Mouse (Mus musculus) embryonic facial prominence, embryonic 14.5 days (tissue): ENCODE results near the gene Lrrc74a. TPM values are rescaled to one million over a fixed set of nuclear protein-coding genes. Genes with fewer than 3 reads are reported as not detected.

Experiments used
- ATAC-seq: fragments of 200-750 bp; cut with Nextera tagmentation; 2 replicates; pipeline ENCODE4 v1.8.0; 2017; ENCODE audit warnings: low read depth, moderate number of reproducible peaks, moderate TSS enrichment
- DNase-seq: peaks from one replicate; pipeline ENCODE4 v3.0.0-alpha.2; 2015; ENCODE audit warnings: low spot score
- H3K27ac ChIP-seq: fragments of 300-500 bp; sonication (generic); replicated peaks from 2 replicates; pipeline ENCODE4 v1.5.1; 2014; ENCODE audit warnings: low read depth, mild to moderate bottlenecking, low read length, moderate library complexity
- H3K27me3 ChIP-seq: fragments of 300-500 bp; sonication (generic); replicated peaks from 2 replicates; pipeline ENCODE4 v1.6.1; 2014; ENCODE audit warnings: low read length; ENCODE audit not compliant: control insufficient read depth, insufficient read depth
- H3K36me3 ChIP-seq: fragments of 300-500 bp; sonication (generic); 2 replicates; pipeline ENCODE4 v1.6.1; 2014; ENCODE audit warnings: low read length, mixed read lengths; ENCODE audit not compliant: control insufficient read depth, insufficient read depth
- H3K4me1 ChIP-seq: fragments of 300-500 bp; sonication (generic); 2 replicates; pipeline ENCODE4 v1.6.1; 2014; ENCODE audit warnings: antibody characterized with exemption, low read length; ENCODE audit not compliant: control insufficient read depth, insufficient read depth
- H3K4me2 ChIP-seq: fragments of 300-500 bp; sonication (generic); 2 replicates; pipeline ENCODE4 v1.6.1; 2014; ENCODE audit warnings: low read depth, mild to moderate bottlenecking, low read length, moderate library complexity, mixed read lengths
- H3K4me3 ChIP-seq: fragments of 300-500 bp; sonication (generic); 2 replicates; pipeline ENCODE4 v1.5.1; 2014; ENCODE audit warnings: low read depth, mild to moderate bottlenecking, low read length
- H3K9ac ChIP-seq: fragments of 300-500 bp; sonication (generic); 2 replicates; pipeline ENCODE4 v1.6.1; 2014; ENCODE audit warnings: low read depth, mild to moderate bottlenecking, low read length, moderate library complexity, mixed read lengths
- H3K9me3 ChIP-seq: fragments of 300-500 bp; sonication (generic); 2 replicates; pipeline ENCODE4 v1.6.1; 2016; ENCODE audit warnings: low read length; ENCODE audit not compliant: control insufficient read depth
- WGBS: fragments of 180-500 bp; shearing (Covaris S2); extraction: QIAGEN DNeasy Blood & Tissue Kit; methylation state at CpG from one replicate; pipeline ENCODE4 v1.1.7; 2014; 5-methylcytosine and 5-hydroxymethylcytosine counted together
- polyA plus RNA-seq: library from polyadenylated mRNA; unstranded; fragments of >200 nt; fragmentation: Nextera tagmentation; extraction: Ambion mirVana; gene quantifications from 2 replicates; pipeline ENCODE4 v1.2.1, GENCODE M21; 2014

The Lrrc74a gene
- polyA plus RNA-seq, 1 experiment from 2014 or later: not detected

DNA sequence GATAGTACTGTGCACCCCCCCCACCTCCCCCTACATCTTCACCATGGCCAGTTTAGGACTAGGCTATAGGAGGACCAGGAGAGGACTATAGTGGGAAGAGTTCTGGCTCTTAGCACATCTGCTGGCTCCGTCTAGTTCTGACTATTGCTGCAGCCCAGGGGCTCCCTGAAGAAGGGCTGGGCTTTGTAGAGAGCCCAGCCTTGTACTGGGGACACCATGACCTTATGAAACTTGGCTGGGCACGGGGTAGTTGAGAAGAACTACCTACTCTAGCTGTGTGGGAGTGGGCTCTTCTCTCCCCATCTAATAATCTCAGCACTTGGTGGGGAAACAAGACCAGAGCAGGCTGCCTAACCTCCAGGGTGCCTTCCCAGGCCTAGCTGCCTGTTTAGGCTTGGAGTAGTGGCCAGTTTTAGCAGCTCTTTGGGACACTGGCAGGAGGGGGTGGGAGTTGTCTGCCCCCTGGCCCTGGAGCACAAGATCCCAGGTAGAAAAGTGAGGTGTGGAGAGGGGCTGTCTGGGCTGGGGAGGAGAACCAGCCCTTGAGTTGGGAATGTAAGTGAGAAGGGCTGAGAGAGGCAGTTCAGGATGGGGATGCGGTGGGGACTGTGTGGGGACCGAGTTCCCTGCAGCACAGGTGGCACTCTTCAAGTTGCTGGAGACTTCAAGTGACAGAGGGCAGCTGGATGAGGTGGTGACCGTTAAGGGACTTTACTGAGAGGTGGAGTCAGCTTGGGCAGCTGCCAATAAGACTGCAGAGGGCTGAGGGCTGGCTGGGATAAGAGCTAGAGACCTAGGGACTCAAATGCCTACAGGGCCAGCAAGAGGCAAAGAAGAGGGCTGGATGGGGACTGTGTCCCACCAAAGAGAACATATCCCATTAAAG is 41.5 kb upstream of the Lrrc74a start:
- no peak overlapping the region for H3K4me2 ChIP-seq
- H3K27me3 ChIP-seq: no peaks in the 10 kb centered on the region
- H3K36me3 ChIP-seq: peaks cover 11% of the 10 kb centered on the region
- 68% methylated on average over 5 of the region's 5 CpGs for WGBS
- DNase-seq (no peak), ATAC-seq (no peak)
- no peaks in the 10 kb centered on the region for H3K4me1 ChIP-seq
- H3K9ac ChIP-seq: no peak overlapping the region
- H3K4me3 ChIP-seq: no peak overlapping the region
- H3K9me3 ChIP-seq: no peaks in the 10 kb centered on the region
- H3K27ac ChIP-seq: no peak overlapping the region

GRCm38 (mm10) chr12:86693389-86693788 is 40.8 kb upstream of the Lrrc74a start:
- ATAC-seq: no peak
- DNase-seq: no peak
- no peaks in the 10 kb centered on the region for H3K4me1 ChIP-seq
- no peak overlapping the region for H3K4me2 ChIP-seq
- H3K4me3 ChIP-seq: no peak overlapping the region
- no peak overlapping the region for H3K27ac ChIP-seq
- peaks cover 7% of the 10 kb centered on the region for H3K36me3 ChIP-seq
- H3K9me3 ChIP-seq: no peaks in the 10 kb centered on the region
- no peaks in the 10 kb centered on the region for H3K27me3 ChIP-seq
- no peak overlapping the region for H3K9ac ChIP-seq

GRCm38 (mm10) chr12:86694441-86694840 is 39.7 kb upstream of the Lrrc74a start:
- H3K36me3 ChIP-seq: no peaks in the 10 kb centered on the region
- ATAC-seq: no peak
- no peak overlapping the region for H3K4me2 ChIP-seq
- no peak for DNase-seq
- no peak overlapping the region for H3K4me3 ChIP-seq
- H3K9ac ChIP-seq: no peak overlapping the region
- H3K27me3 ChIP-seq: no peaks in the 10 kb centered on the region
- H3K4me1 ChIP-seq: no peaks in the 10 kb centered on the region
- no peaks in the 10 kb centered on the region for H3K9me3 ChIP-seq
- WGBS: 86% methylated on average over 1 of the region's 1 CpGs
- H3K27ac ChIP-seq: no peak overlapping the region

GRCm38 (mm10) chr12:86697996-86698395 is 36.2 kb upstream of the Lrrc74a start:
- H3K36me3 ChIP-seq: peaks cover 9% of the 10 kb centered on the region; the same call in 1 of the 2 replicates

DNA sequence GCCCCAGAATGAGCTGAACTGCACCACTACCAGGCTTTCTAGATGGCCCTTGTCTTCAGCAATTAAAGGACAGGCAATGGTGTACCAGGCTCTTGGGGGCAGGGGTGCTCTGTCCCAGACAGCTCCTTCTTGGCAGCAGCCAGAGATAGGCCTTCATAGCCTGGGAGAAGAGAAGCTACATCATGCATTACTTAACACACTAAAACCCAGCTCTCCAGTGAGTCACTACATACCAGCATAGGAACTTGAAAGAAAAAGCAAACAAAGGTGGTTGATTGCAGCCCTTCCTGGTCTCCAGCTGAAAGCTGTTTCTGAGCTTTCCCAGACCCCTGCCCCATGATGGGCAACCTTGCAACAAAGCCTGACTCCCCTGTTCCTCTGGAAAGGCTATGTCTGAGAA is 35.6 kb upstream of the Lrrc74a start:
- H3K9me3 ChIP-seq: no peaks in the 10 kb centered on the region
- H3K9ac ChIP-seq: no peak overlapping the region
- H3K27ac ChIP-seq: no peak overlapping the region
- H3K4me1 ChIP-seq: peaks cover 5% of the 10 kb centered on the region; the same call in 1 of the 2 replicates
- peaks cover 10% of the 10 kb centered on the region; the same call in 1 of the 2 replicates for H3K36me3 ChIP-seq
- H3K4me3 ChIP-seq: no peak overlapping the region
- ATAC-seq: no peak
- H3K4me2 ChIP-seq: no peak overlapping the region
- no peaks in the 10 kb centered on the region for H3K27me3 ChIP-seq
- no peak for DNase-seq

More at GRCm38 (mm10) chr12:86697996-86698395, 36.2 kb upstream of the Lrrc74a start:
- Histone ChIP-seq H3K27me3 (no peaks in the 10 kb centered on the region), H3K4me1 (peaks cover 5% of the 10 kb centered on the region; the same call in 1 of the 2 replicates), H3K27ac (no peak overlapping the region), H3K4me2 (no peak overlapping the region), H3K9me3 (no peaks in the 10 kb centered on the region), H3K4me3 (no peak overlapping the region), H3K9ac (no peak overlapping the region)
- ATAC-seq (no peak), DNase-seq (no peak)
- 76% methylated on average over 2 of the region's 2 CpGs for WGBS

GRCm38 (mm10) chr12:86699965-86700926 is 33.9 kb upstream of the Lrrc74a start:
- DNase-seq (no peak), ATAC-seq (peak; percentile 58)
- WGBS: 30% methylated on average over 19 of the region's 19 CpGs

GRCm38 (mm10) chr12:86700927-86701310 is 33.2 kb upstream of the Lrrc74a start:
- Histone ChIP-seq H3K4me2 (no peak overlapping the region), H3K36me3 (peaks cover 14% of the 10 kb centered on the region; the same call in 1 of the 2 replicates), H3K4me1 (peaks cover 5% of the 10 kb centered on the region; the same call in 1 of the 2 replicates), H3K9me3 (no peaks in the 10 kb centered on the region), H3K27ac (no peak overlapping the region), H3K27me3 (no peaks in the 10 kb centered on the region), H3K9ac (no peak overlapping the region), H3K4me3 (no peak overlapping the region)
- WGBS: 63% methylated on average over 4 of the region's 4 CpGs
- no peak for ATAC-seq
- DNase-seq: no peak

More at GRCm38 (mm10) chr12:86699965-86700926, 33.9 kb upstream of the Lrrc74a start:
- Histone ChIP-seq H3K36me3 (peaks cover 14% of the 10 kb centered on the region; the same call in 1 of the 2 replicates), H3K27me3 (no peaks in the 10 kb centered on the region), H3K4me2 (no peak overlapping the region), H3K4me3 (no peak overlapping the region), H3K27ac (peak overlapping the region; percentile 55; the same call in 1 of the 2 replicates), H3K4me1 (peaks cover 5% of the 10 kb centered on the region; the same call in 1 of the 2 replicates), H3K9me3 (no peaks in the 10 kb centered on the region), H3K9ac (no peak overlapping the region)

DNA sequence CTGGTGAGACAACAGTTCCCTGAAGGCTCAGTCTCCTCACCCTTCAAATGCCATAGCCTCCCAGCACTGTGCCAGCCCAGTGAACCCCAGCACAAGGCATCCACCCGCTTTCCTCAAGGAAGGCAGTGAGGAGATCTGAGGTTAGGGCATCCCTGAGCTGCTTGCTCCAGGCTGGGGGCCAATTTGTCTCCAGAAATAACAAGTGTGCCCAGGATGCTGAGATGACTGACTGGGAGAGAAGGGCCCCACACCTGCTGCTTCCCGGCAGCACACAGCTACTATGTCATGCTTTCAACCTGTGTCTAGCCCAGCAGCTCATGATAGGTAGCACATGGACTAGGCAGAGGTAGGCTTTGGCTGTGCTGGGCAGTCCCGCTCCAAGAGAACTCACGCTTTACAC is 32.7 kb upstream of the Lrrc74a start:
- Histone ChIP-seq H3K36me3 (peaks cover 14% of the 10 kb centered on the region; the same call in 1 of the 2 replicates), H3K4me1 (peaks cover 5% of the 10 kb centered on the region; the same call in 1 of the 2 replicates), H3K4me2 (no peak overlapping the region), H3K9me3 (no peaks in the 10 kb centered on the region), H3K9ac (no peak overlapping the region), H3K27me3 (no peaks in the 10 kb centered on the region), H3K27ac (no peak overlapping the region), H3K4me3 (no peak overlapping the region)
- ATAC-seq: no peak
- 78% methylated on average over 4 of the region's 4 CpGs for WGBS
- no peak for DNase-seq
